Comparison of ENCODE assay signal across 20 mouse cellular contexts in genomic region chr11:32196727-32197126, GRCm38 (mm10). TPM values are rescaled to one million over a fixed set of nuclear protein-coding genes. Genes with fewer than 3 reads are reported as not detected.
A peak's percentile ranks its signal among the peaks of the same experiment; 100 is the strongest.
DNase-seq lines count a peak whose midpoint lies in the region; ATAC-seq and TF ChIP-seq lines count a peak whose summit lies in the region.
"Had no signal": no experiment of that assay in that cellular context is flagged by ENCODE, and none has a peak within 500 bp of the region (broad histone marks: within the 10 kb centered on the region; RNA-seq: fewer than 3 reads in every experiment).

No protein-coding gene starts in this region.

- H3K4me3 ChIP-seq in midbrain, embryonic 11.5 days (ENCODE audit: low read depth, low read length) = no peak overlapping the region
- H3K4me3 ChIP-seq in midbrain, embryonic 15.5 days = no peak overlapping the region
- H3K4me3 ChIP-seq in MEL (ENCODE audit: control insufficient read depth in 1 of 2, insufficient read depth in 1 of 2, low read depth in 2 of 2, low read length in 2 of 2) = peak overlapping the region; percentile 31 to 39
- H3K4me3 ChIP-seq: embryonic facial prominence, embryonic 10.5 days; forebrain, embryonic 13.5 days; gastrocnemius, adult 2 months; heart, adult 2 months; heart, embryonic 12.5 days; intestine, embryonic 15.5 days had no signal

- peak in 1 of 2 experiments; percentile 12; a peak in 1 of 4 replicates for TF ChIP-seq POLR2A in MEL (IDR thresholded peaks at IDR 0.05; ENCODE audit: control insufficient read depth in 1 of 2, insufficient read depth in 1 of 2, low read depth in 1 of 2, low read length in 2 of 2, poor library complexity in 1 of 2)

- TF ChIP-seq RAD21 in MEL (IDR thresholded peaks at IDR 0.05; ENCODE audit: low read depth, low read length) = no peak

- no peaks in the 10 kb centered on the region for H3K36me3 ChIP-seq in midbrain, embryonic 11.5 days (ENCODE audit: control insufficient read depth, insufficient read depth, low read length)
- no peaks in the 10 kb centered on the region for H3K36me3 ChIP-seq in midbrain, embryonic 15.5 days (replicated peaks)
- H3K36me3 ChIP-seq in MEL (ENCODE audit: control insufficient read depth in 1 of 2, insufficient read depth in 2 of 2, low read length in 2 of 2) = peaks cover 0 to 29% of the 10 kb centered on the region in 2 experiments; a peak in 3 of 4 replicates
- H3K36me3 ChIP-seq: embryonic facial prominence, embryonic 10.5 days; heart, embryonic 12.5 days; intestine, embryonic 15.5 days had no signal

- ATAC-seq in midbrain, embryonic 11.5 days (ENCODE audit: low FRiP score) = no peak
- no peak for ATAC-seq in midbrain, embryonic 15.5 days (replicated peaks)
- ATAC-seq: forebrain, embryonic 13.5 days; forebrain, postnatal 0 days; intestine, embryonic 15.5 days; Patski had no signal

- DNase-seq in heart, adult 11 months = peak; percentile 76
- DNase-seq in heart, postnatal 14 days = no peak
- peak; percentile 37 for DNase-seq in midbrain, embryonic 11.5 days (ENCODE audit: low spot score, missing footprints)
- DNase-seq in A20 (ENCODE audit: low read depth, low spot score) (peak; percentile 70), MEL (ENCODE audit: low read depth, low spot score) (peak; percentile 78)
- no peak for DNase-seq in right cerebral cortex, postnatal 36 days (ENCODE audit: low spot score in 2 of 2)
- DNase-seq: adrenal gland, postnatal 25 days; cerebellum, adult 2 months; cerebellum, postnatal 10 days; forebrain, postnatal 0 days; gastrocnemius, adult 2 months; heart, adult 2 months; heart, postnatal 36 days had no signal

- H3K4me2 ChIP-seq in midbrain, embryonic 11.5 days = no peak overlapping the region
- no peak overlapping the region for H3K4me2 ChIP-seq in midbrain, embryonic 15.5 days
- H3K4me2 ChIP-seq: forebrain, embryonic 13.5 days; heart, embryonic 12.5 days; hindbrain, embryonic 14.5 days; intestine, embryonic 15.5 days had no signal

- no peak for TF ChIP-seq CTCF in MEL (IDR thresholded peaks at IDR 0.05 in 2 of 3, conservative IDR thresholded peaks at IDR 0.05 in 1 of 3; ENCODE audit: control insufficient read depth in 1 of 3, insufficient read depth in 1 of 3, low read depth in 2 of 3, low read length in 3 of 3, poor library complexity in 1 of 3, severe bottlenecking in 1 of 3)

- no peak overlapping the region for H3K9ac ChIP-seq in midbrain, embryonic 11.5 days (ENCODE audit: low read length)
- no peak overlapping the region for H3K9ac ChIP-seq in midbrain, embryonic 15.5 days
- H3K9ac ChIP-seq in MEL (ENCODE audit: control insufficient read depth, low read depth, low read length, poor library complexity, severe bottlenecking) = peak overlapping the region; percentile 70
- H3K9ac ChIP-seq: forebrain, embryonic 13.5 days; forebrain, postnatal 0 days; hindbrain, embryonic 14.5 days; intestine, embryonic 15.5 days had no signal

- 75% methylated on average over 6 of the region's 6 CpGs for WGBS in midbrain, embryonic 11.5 days
- 77% methylated on average over 6 of the region's 6 CpGs for WGBS in midbrain, embryonic 15.5 days

- peaks cover 24% of the 10 kb centered on the region for H3K79me2 ChIP-seq in MEL (ENCODE audit: control insufficient read depth, insufficient read depth, low read length, poor library complexity)

- no peaks in the 10 kb centered on the region for H3K4me1 ChIP-seq in midbrain, embryonic 11.5 days (ENCODE audit: control insufficient read depth, insufficient read depth, low read length)
- no peaks in the 10 kb centered on the region for H3K4me1 ChIP-seq in midbrain, embryonic 15.5 days
- peaks cover 27 to 36% of the 10 kb centered on the region in 2 experiments for H3K4me1 ChIP-seq in MEL (ENCODE audit: control insufficient read depth in 1 of 2, insufficient read depth in 2 of 2, low read length in 2 of 2)
- H3K4me1 ChIP-seq: forebrain, embryonic 13.5 days had no signal

- no peaks in the 10 kb centered on the region for H3K27me3 ChIP-seq in midbrain, embryonic 11.5 days (ENCODE audit: control insufficient read depth, insufficient read depth, low read length)
- no peaks in the 10 kb centered on the region for H3K27me3 ChIP-seq in midbrain, embryonic 15.5 days (replicated peaks)
- H3K27me3 ChIP-seq in MEL (ENCODE audit: control insufficient read depth in 1 of 2, insufficient read depth in 2 of 2, low read length in 2 of 2) = no peaks in the 10 kb centered on the region
- H3K27me3 ChIP-seq: forebrain, embryonic 13.5 days; intestine, embryonic 15.5 days had no signal

- no peaks in the 10 kb centered on the region for H3K9me3 ChIP-seq in midbrain, embryonic 11.5 days (ENCODE audit: control insufficient read depth, low read length)
- H3K9me3 ChIP-seq in midbrain, embryonic 15.5 days = no peaks in the 10 kb centered on the region
- no peaks in the 10 kb centered on the region for H3K9me3 ChIP-seq in MEL (replicated peaks; ENCODE audit: insufficient read depth, low read length)
- H3K9me3 ChIP-seq: embryonic facial prominence, embryonic 10.5 days; forebrain, embryonic 13.5 days; heart, embryonic 12.5 days; intestine, embryonic 15.5 days had no signal

- H3K27ac ChIP-seq in midbrain, embryonic 11.5 days (ENCODE audit: low read depth, low read length) = no peak overlapping the region
- no peak overlapping the region for H3K27ac ChIP-seq in midbrain, embryonic 15.5 days
- H3K27ac ChIP-seq in MEL (ENCODE audit: control insufficient read depth, low read depth, low read length) = peak overlapping the region; percentile 94
- H3K27ac ChIP-seq: embryonic facial prominence, embryonic 10.5 days; forebrain, embryonic 13.5 days; gastrocnemius, adult 2 months; heart, adult 2 months; hindbrain, embryonic 14.5 days; intestine, embryonic 15.5 days had no signal

- TF ChIP-seq EP300 in MEL (IDR thresholded peaks at IDR 0.05; ENCODE audit: low read depth in 1 of 2, low read length in 2 of 2) = peak in 1 of 2 experiments; percentile 31; a peak in 1 of 4 replicates

- intact Hi-C loops in heart, postnatal 14 days (cut with DNase I) = no loop called here

TF ChIP-seq in MEL, 35 proteins besides CTCF, POLR2A, EP300 and RAD21:
- no peak for TF ChIP-seq ZMIZ1 (IDR thresholded peaks at IDR 0.05; ENCODE audit: low read depth, low read length)
- TF ChIP-seq POLR2AphosphoS2 (IDR thresholded peaks at IDR 0.05; ENCODE audit: low read length) = 0 out of 2 replicates have a peak, but pooled peaks have one; percentile 12
- 0 out of 2 replicates have a peak, but pooled peaks have one; percentile 2 for TF ChIP-seq NELFE (IDR thresholded peaks at IDR 0.05; ENCODE audit: low read depth, low read length)
- TF ChIP-seq TCF12 (IDR thresholded peaks at IDR 0.05; ENCODE audit: low read depth, low read length) = 0 out of 2 replicates have a peak, but pooled peaks have one; percentile 12

RNA-seq across cellular contexts. Expression of gene Il9r, which starts 3.4 kb away (rescaled TPM):
- total RNA-seq in heart, postnatal 14 days (2021) = under 1 TPM in 1 of 2 experiments, not detected in 1; 0.61 TPM
- not detected in 2 replicates for polyA plus RNA-seq in midbrain, embryonic 11.5 days (2014; fragmentation: Nextera tagmentation; extraction: Ambion mirVana)
- not detected in 2 replicates for polyA plus RNA-seq in midbrain, embryonic 15.5 days (2015; fragmentation: Nextera tagmentation; extraction: Ambion mirVana)
- total RNA-seq in MEL (2012; rRNA removed) = 76.5 and 83.8 TPM in 2 replicates
- polyA plus RNA-seq in MEL (2012; ENCODE audit: insufficient read depth in 1 of 2, insufficient read length in 2 of 2, low read depth in 1 of 2, low replicate concordance in 2 of 2, missing spikeins in 1 of 2) = 10 to 100 TPM in 1 of 2 experiments, not detected in 1; 56.9 TPM
- total RNA-seq: adrenal gland, postnatal 25 days; forebrain, postnatal 0 days; gastrocnemius, adult 2 months; heart, adult 2 months had no signal
- polyA plus RNA-seq: cerebellum, adult 2 months; embryonic facial prominence, embryonic 10.5 days; forebrain, embryonic 13.5 days; forebrain, postnatal 0 days; heart, embryonic 12.5 days; hindbrain, embryonic 14.5 days; Patski had no signal

RNA-seq across cellular contexts. Expression of gene Snrnp25, which starts 8.5 kb away (rescaled TPM):
- 10 to 100 TPM; 11.4 to 11.5 TPM for total RNA-seq in heart, postnatal 14 days (2021)
- polyA plus RNA-seq in midbrain, embryonic 11.5 days (2014; fragmentation: Nextera tagmentation; extraction: Ambion mirVana) = 77.0 and 87.0 TPM in 2 replicates
- 40.4 and 48.3 TPM in 2 replicates for polyA plus RNA-seq in midbrain, embryonic 15.5 days (2015; fragmentation: Nextera tagmentation; extraction: Ambion mirVana)
- total RNA-seq in MEL (2012; rRNA removed) = 148 and 158 TPM in 2 replicates
- 100 to 1,000 TPM in 1 of 2 experiments, not detected in 1; 130 TPM for polyA plus RNA-seq in MEL (2012; ENCODE audit: insufficient read depth in 1 of 2, insufficient read length in 2 of 2, low read depth in 1 of 2, low replicate concordance in 2 of 2, missing spikeins in 1 of 2)

RNA-seq across cellular contexts. Expression of gene Rhbdf1, which starts 25.4 kb away (rescaled TPM):
- total RNA-seq in heart, postnatal 14 days (2021) = 10 to 100 TPM; 22.3 to 23.3 TPM
- polyA plus RNA-seq in midbrain, embryonic 11.5 days (2014; fragmentation: Nextera tagmentation; extraction: Ambion mirVana) = 13.2 and 14.1 TPM in 2 replicates
- polyA plus RNA-seq in midbrain, embryonic 15.5 days (2015; fragmentation: Nextera tagmentation; extraction: Ambion mirVana) = 21.3 and 23.8 TPM in 2 replicates
- 2.4 and 2.9 TPM in 2 replicates for total RNA-seq in MEL (2012; rRNA removed)
- 10 to 100 TPM in 1 of 2 experiments, not detected in 1; 14.3 TPM for polyA plus RNA-seq in MEL (2012; ENCODE audit: insufficient read depth in 1 of 2, insufficient read length in 2 of 2, low read depth in 1 of 2, low replicate concordance in 2 of 2, missing spikeins in 1 of 2)

RNA-seq across cellular contexts. Expression of gene Mpg, which starts 29.6 kb away (rescaled TPM):
- total RNA-seq in heart, postnatal 14 days (2021) = 1 to 10 TPM; 6.5 to 8.5 TPM
- 24.8 and 27.2 TPM in 2 replicates for polyA plus RNA-seq in midbrain, embryonic 11.5 days (2014; fragmentation: Nextera tagmentation; extraction: Ambion mirVana)
- polyA plus RNA-seq in midbrain, embryonic 15.5 days (2015; fragmentation: Nextera tagmentation; extraction: Ambion mirVana) = 41.2 and 44.1 TPM in 2 replicates
- total RNA-seq in MEL (2012; rRNA removed) = 41.2 and 43.2 TPM in 2 replicates
- polyA plus RNA-seq in MEL (2012; ENCODE audit: insufficient read depth in 1 of 2, insufficient read length in 2 of 2, low read depth in 1 of 2, low replicate concordance in 2 of 2, missing spikeins in 1 of 2) = 10 to 100 TPM in 1 of 2 experiments, not detected in 1; 42.0 TPM

Comparison
In these comparisons a context has a peak if more than half of its experiments do, and no peak if none do; other contexts are left out.
1. DNase-seq: peak in heart, adult 11 months (single experiment), midbrain, embryonic 11.5 days (single experiment), A20 (single experiment) and MEL (single experiment); none in heart, postnatal 14 days (0 of 2) and right cerebral cortex, postnatal 36 days (0 of 2).
2. H3K4me3 ChIP-seq: peak in MEL (2 of 2); none in midbrain, embryonic 11.5 days (single experiment) and midbrain, embryonic 15.5 days (single experiment).
3. RNA of gene Il9r, which starts 3.4 kb away (polyA plus RNA-seq): 56.9 TPM in MEL; not detected in midbrain, embryonic 11.5 days and not detected in midbrain, embryonic 15.5 days; every median in the first group is over 10 times any median in the second.